Mouse (Mus musculus) liver, postnatal 0 days (tissue): Measurements from ENCODE around the gene Rbms2. TPM values are rescaled to one million over a fixed set of nuclear protein-coding genes. Genes with fewer than 3 reads are reported as not detected.
"Not testable (repeated sequence)": the region's sequence is repeated elsewhere in the genome, so short reads cannot be mapped to it uniquely, and the experiment has no call there.

Source experiments
- ATAC-seq: fragments of 200-750 bp; cut with Nextera tagmentation; 2 replicates; pipeline ENCODE4 v1.8.0; 2017; ENCODE audit warnings: mild to moderate bottlenecking, moderate library complexity
- DNase-seq: peaks from one replicate; pipeline ENCODE4 v3.0.0-alpha.2; 2016
- H3K27ac ChIP-seq: fragments of 300-500 bp; sonication (generic); 2 replicates; pipeline ENCODE4 v1.5.1; 2014; ENCODE audit warnings: antibody characterized with exemption, moderate library complexity, mild to moderate bottlenecking, low read depth
- H3K27me3 ChIP-seq: fragments of 300-500 bp; sonication (generic); 2 replicates; pipeline ENCODE4 v1.6.1; 2014; ENCODE audit warnings: low read length, control low read depth, mixed read lengths; ENCODE audit not compliant: insufficient read depth
- H3K36me3 ChIP-seq: fragments of 300-500 bp; sonication (generic); replicated peaks from 2 replicates; pipeline ENCODE4 v1.6.1; 2014; ENCODE audit warnings: mild to moderate bottlenecking, control low read depth, low read length, moderate library complexity, mixed read lengths; ENCODE audit not compliant: insufficient read depth
- H3K4me1 ChIP-seq: fragments of 300-500 bp; sonication (generic); 2 replicates; pipeline ENCODE4 v1.6.1; 2014; ENCODE audit warnings: antibody characterized with exemption, mild to moderate bottlenecking, control low read depth; ENCODE audit not compliant: insufficient read depth
- H3K4me2 ChIP-seq: fragments of 300-500 bp; sonication (generic); 2 replicates; pipeline ENCODE4 v1.6.1; 2014; ENCODE audit warnings: low read depth, mild to moderate bottlenecking, low read length, moderate library complexity, mixed read lengths
- H3K4me3 ChIP-seq: fragments of 300-500 bp; sonication (generic); 2 replicates; pipeline ENCODE4 v1.5.1; 2014; ENCODE audit warnings: low read depth, low read length
- H3K9ac ChIP-seq: fragments of 300-500 bp; sonication (generic); replicated peaks from 2 replicates; pipeline ENCODE4 v1.6.1; 2014; ENCODE audit warnings: mild to moderate bottlenecking, moderate library complexity
- H3K9me3 ChIP-seq: fragments of 300-500 bp; sonication (generic); 2 replicates; pipeline ENCODE4 v1.6.1; 2016; ENCODE audit warnings: mild to moderate bottlenecking, control low read depth, low read length, mixed read lengths
- CTCF ChIP-seq: sonication (generic); IDR thresholded peaks from 2 replicates; pipeline ENCODE4 v1.5.1; 2016; ENCODE audit warnings: antibody characterized with exemption, low read depth
- EP300 ChIP-seq: IDR thresholded peaks from 2 replicates; pipeline ENCODE4 v1.6.1; 2016; ENCODE audit warnings: antibody characterized with exemption, low read depth, mild to moderate bottlenecking
- WGBS: fragments of 180-500 bp; shearing (Covaris S2); extraction: QIAGEN DNeasy Blood & Tissue Kit; methylation state at CpG from one replicate; pipeline ENCODE4 v1.1.7; 2014; ENCODE audit not compliant: insufficient replicate concordance; 5-methylcytosine and 5-hydroxymethylcytosine counted together
- polyA plus RNA-seq: library from polyadenylated mRNA; unstranded; fragments of >200 nt; fragmentation: Nextera tagmentation; extraction: Ambion mirVana; gene quantifications from 2 replicates; pipeline ENCODE4 v1.2.1, GENCODE M21; 2015

Gene Rbms2
- polyA plus RNA-seq, 1 experiment from 2014 or later: 4.5 TPM

DNA sequence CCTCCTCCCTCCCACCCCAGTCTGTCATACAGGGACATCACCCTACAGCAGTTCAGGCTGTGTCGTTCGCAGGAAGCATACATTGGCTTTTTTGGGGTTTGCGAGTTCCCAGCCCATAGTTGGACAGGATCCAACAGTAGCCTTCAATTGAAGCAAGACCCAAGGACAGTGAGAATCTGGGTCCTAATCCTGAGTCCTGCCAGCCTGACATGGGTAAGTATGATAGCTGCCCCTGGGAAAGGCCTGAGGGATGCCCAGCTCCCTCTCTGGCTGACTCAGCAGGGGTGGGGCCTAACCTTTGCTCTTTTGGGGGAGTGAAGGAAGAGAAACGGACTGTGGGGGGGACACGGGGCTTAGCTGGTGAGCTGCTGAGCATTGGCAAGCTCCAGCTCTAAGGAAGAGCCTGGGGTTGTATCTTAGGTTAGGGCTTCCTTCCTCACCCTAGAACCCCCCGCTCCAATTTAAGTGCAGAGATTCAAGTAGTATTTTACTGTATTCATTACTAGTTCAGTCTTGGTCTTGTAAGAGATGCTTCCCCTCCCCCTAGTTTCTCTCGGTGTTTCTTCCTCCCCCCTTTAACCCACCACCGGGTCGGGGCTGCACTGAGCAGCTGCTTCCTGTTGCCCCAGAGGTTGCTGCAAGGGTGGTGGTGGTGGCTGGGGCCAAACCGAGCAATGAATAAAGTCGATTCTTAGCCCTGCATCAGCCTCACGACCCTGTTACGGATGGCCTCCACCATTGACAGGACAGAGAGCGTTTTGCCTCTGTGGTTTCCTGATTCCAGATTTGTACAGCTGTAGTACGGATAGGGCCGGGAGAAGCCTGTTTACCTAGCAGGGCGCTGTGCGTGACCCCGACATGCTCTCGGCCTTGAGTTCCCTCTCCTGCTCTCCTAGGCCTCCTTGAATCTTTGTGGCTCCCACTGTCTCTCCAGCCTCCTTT, 88.3 kb downstream of the Rbms2 start, which contains the start of gene Baz2a:
Baz2a (plus strand) TSS at position 14 of the 942 bp plus-strand sequence.
- peak within 1 kb of the TSS; percentile 93 for H3K9ac ChIP-seq
- peak within 1 kb of the TSS; percentile 99 for H3K27ac ChIP-seq
- no peak for TF ChIP-seq CTCF
- no peak for TF ChIP-seq EP300
- H3K4me2 ChIP-seq: peak within 1 kb of the TSS; percentile 69
- no peaks in the 10 kb centered on the region for H3K9me3 ChIP-seq
- WGBS: 1% methylated on average over 20 of the region's 20 CpGs
- peak; percentile 91 for DNase-seq
- H3K27me3 ChIP-seq: no peaks in the 10 kb centered on the region
- H3K4me1 ChIP-seq: peaks cover 45% of the 10 kb centered on the region
- ATAC-seq: peak; percentile 77
- H3K4me3 ChIP-seq: peak within 1 kb of the TSS; percentile 82
- peaks cover 31% of the 10 kb centered on the region for H3K36me3 ChIP-seq

DNA sequence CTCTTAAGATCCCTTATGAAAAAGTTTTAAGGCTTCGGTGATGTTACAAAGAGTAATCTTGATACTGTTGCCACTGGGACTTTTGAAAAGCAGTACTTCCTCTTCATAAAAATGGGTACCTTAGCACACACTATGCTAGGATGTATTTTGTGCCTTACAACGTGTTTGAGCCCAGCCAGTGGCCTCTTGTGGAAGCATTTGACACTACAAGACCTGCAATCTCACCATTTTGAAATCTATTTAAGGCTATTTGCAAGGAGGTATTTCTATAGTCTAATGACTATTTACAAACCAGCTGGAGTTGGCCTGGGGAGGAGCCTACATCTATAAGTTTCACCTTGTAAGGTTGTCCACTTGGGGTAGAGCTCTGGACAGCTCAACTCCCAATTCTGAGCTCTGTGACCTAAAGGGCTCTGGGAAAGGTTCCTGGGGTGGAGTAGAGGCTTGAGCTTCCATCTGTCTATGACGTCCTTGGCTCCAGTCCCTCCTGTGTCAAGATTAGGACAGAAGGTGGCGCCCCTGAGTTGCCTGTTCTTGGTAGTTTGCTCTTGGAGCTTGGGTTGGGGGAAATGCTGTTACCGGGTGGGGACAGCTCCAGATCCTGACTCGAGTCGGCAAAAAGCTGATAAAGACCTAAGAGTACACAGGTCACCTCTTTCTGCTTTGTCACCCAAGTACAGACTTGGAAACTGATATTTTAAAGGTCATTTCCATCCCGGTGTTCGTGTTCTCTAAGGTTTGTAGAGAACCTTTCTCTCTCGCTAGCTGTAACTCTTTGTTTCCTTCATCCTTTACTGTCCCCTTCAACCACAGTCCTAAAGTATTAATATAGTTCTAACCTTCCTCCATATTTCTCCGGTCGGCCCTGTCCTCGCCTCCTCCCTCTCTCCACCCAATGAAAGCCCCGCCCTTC, 89.2 kb downstream of the Rbms2 start:
- Histone ChIP-seq H3K4me3 (peak overlapping the region; percentile 82), H3K9ac (peak overlapping the region; percentile 93), H3K4me1 (peaks cover 39% of the 10 kb centered on the region), H3K36me3 (peaks cover 40% of the 10 kb centered on the region), H3K27ac (peak overlapping the region; percentile 99), H3K4me2 (peak overlapping the region; percentile 69), H3K27me3 (no peaks in the 10 kb centered on the region), H3K9me3 (no peaks in the 10 kb centered on the region)
- ATAC-seq (peak; percentile 59), DNase-seq (peak; percentile 92)
- peak; percentile 66; the same call in 1 of the 2 replicates for TF ChIP-seq EP300
- peak; percentile 94 for TF ChIP-seq CTCF
- WGBS: 4% methylated on average over 14 of the region's 14 CpGs

GRCm38 (mm10) chr10:128089842-128090241, 90.3 kb downstream of the Rbms2 start:
- H3K9ac ChIP-seq: no peak overlapping the region
- peaks cover 51% of the 10 kb centered on the region for H3K36me3 ChIP-seq
- no peak overlapping the region for H3K27ac ChIP-seq
- 36% methylated on average over 5 of the region's 5 CpGs for WGBS
- H3K4me3 ChIP-seq: no peak overlapping the region
- H3K4me2 ChIP-seq: no peak overlapping the region
- no peaks in the 10 kb centered on the region for H3K9me3 ChIP-seq
- TF ChIP-seq CTCF (no peak), EP300 (no peak)
- DNase-seq: no peak
- H3K27me3 ChIP-seq: no peaks in the 10 kb centered on the region
- no peak for ATAC-seq
- peaks cover 32% of the 10 kb centered on the region for H3K4me1 ChIP-seq

DNA sequence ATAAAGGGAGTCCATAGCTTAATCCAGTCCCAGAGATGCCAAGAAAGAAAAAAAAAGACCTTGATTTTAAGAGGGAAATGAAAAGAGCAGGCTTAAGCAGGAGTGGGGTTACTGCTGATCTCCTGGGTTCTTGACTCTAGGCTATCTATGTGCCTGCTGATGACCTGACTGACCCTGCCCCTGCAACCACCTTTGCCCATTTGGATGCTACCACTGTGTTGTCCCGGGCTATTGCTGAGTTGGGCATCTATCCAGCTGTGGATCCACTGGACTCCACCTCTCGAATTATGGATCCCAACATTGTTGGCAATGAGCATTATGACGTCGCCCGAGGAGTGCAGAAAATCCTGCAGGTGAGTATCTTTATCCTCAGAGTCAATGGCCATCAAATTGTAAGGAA, 91.9 kb downstream of the Rbms2 start:
- H3K27me3 ChIP-seq: no peaks in the 10 kb centered on the region
- peaks cover 26% of the 10 kb centered on the region for H3K4me1 ChIP-seq
- no peaks in the 10 kb centered on the region for H3K9me3 ChIP-seq
- peaks cover 52% of the 10 kb centered on the region for H3K36me3 ChIP-seq
- no peak for TF ChIP-seq EP300
- TF ChIP-seq CTCF: no peak
- 85% methylated on average over 5 of the region's 5 CpGs for WGBS
- H3K9ac ChIP-seq: no peak overlapping the region
- no peak overlapping the region for H3K27ac ChIP-seq
- no peak overlapping the region for H3K4me2 ChIP-seq
- H3K4me3 ChIP-seq: no peak overlapping the region
- ATAC-seq: no peak
- peak; percentile 42 for DNase-seq

DNA sequence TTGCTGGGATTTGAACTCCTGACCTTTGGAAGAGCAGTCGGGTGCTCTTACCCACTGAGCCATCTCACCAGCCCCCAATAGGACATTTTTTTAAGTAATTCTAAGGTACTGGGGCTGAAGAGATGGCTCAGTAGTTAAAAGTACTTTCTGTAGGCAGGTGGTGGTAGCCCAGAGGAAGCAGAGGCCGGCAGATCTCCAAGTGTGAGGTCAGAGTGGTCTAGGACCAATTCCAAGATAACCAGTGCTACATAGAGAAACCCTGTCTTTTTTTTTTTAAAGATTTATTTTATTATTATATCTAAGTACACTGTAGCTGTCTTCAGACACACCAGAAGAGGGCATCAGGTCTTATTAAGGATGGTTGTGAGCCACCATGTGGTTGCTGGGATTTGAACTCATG, 92.9 kb downstream of the Rbms2 start:
- ATAC-seq, H3K9me3 ChIP-seq, H3K4me3 ChIP-seq, H3K27ac ChIP-seq, DNase-seq, H3K27me3 ChIP-seq, H3K4me2 ChIP-seq, H3K9ac ChIP-seq: not testable (repeated sequence)
- peaks cover 52% of the 10 kb centered on the region for H3K36me3 ChIP-seq
- WGBS: 63% methylated on average over 2 of the region's 2 CpGs
- peaks cover 26% of the 10 kb centered on the region for H3K4me1 ChIP-seq

- H3K9me3 ChIP-seq: no peaks in the 10 kb centered on the region
- H3K4me2 ChIP-seq: no peak overlapping the region
- DNase-seq (peak; percentile 44), ATAC-seq (no peak)
- no peaks in the 10 kb centered on the region for H3K27me3 ChIP-seq
- no peak overlapping the region for H3K9ac ChIP-seq
- WGBS: 72% methylated on average over 6 of the region's 6 CpGs
- H3K4me3 ChIP-seq: no peak overlapping the region
- H3K4me1 ChIP-seq: peaks cover 28% of the 10 kb centered on the region
- H3K36me3 ChIP-seq: peaks cover 52% of the 10 kb centered on the region
- no peak overlapping the region for H3K27ac ChIP-seq
- peak; percentile 75 for TF ChIP-seq CTCF
- no peak for TF ChIP-seq EP300
Measured at GRCm38 (mm10) chr10:128086391-128086790, 93.7 kb downstream of the Rbms2 start.
